Mouse (Mus musculus) hindbrain, embryonic 12.5 days (tissue): Measurements from ENCODE around the gene Ap2a1. TPM values are rescaled to one million over a fixed set of nuclear protein-coding genes. Genes with fewer than 3 reads are reported as not detected.

Source experiments
- ATAC-seq: fragments of 200-750 bp; cut with Nextera tagmentation; 2 replicates; pipeline ENCODE4 v1.8.0; 2017; ENCODE audit warnings: moderate TSS enrichment; ENCODE audit not compliant: low FRiP score
- H3K27ac ChIP-seq: fragments of 300-500 bp; sonication (generic); 2 replicates; pipeline ENCODE4 v1.5.1; 2016; ENCODE audit warnings: mild to moderate bottlenecking
- H3K27me3 ChIP-seq: fragments of 300-500 bp; sonication (generic); 2 replicates; pipeline ENCODE4 v1.6.1; 2016; ENCODE audit warnings: mild to moderate bottlenecking
- H3K36me3 ChIP-seq: fragments of 300-500 bp; sonication (generic); 2 replicates; pipeline ENCODE4 v1.6.1; 2016; ENCODE audit warnings: mild to moderate bottlenecking
- H3K4me1 ChIP-seq: fragments of 300-500 bp; sonication (generic); 2 replicates; pipeline ENCODE4 v1.6.1; 2016
- H3K4me2 ChIP-seq: fragments of 300-500 bp; sonication (generic); replicated peaks from 2 replicates; pipeline ENCODE4 v1.6.1; 2016; ENCODE audit warnings: mild to moderate bottlenecking
- H3K4me3 ChIP-seq: fragments of 300-500 bp; sonication (generic); 2 replicates; pipeline ENCODE4 v1.5.1; 2016; ENCODE audit warnings: mild to moderate bottlenecking
- H3K9ac ChIP-seq: fragments of 300-500 bp; sonication (generic); 2 replicates; pipeline ENCODE4 v1.6.1; 2016; ENCODE audit warnings: mild to moderate bottlenecking, moderate library complexity
- H3K9me3 ChIP-seq: fragments of 300-500 bp; sonication (generic); replicated peaks from 2 replicates; pipeline ENCODE4 v1.6.1; 2016; ENCODE audit warnings: mild to moderate bottlenecking
- WGBS: fragments of 180-500 bp; shearing (Covaris S2); methylation state at CpG from one replicate; pipeline ENCODE4 v1.1.7; 2016; 5-methylcytosine and 5-hydroxymethylcytosine counted together
- polyA plus RNA-seq: library from polyadenylated mRNA; unstranded; fragments of >200 nt; fragmentation: Nextera tagmentation; extraction: Ambion mirVana; gene quantifications from 2 replicates; pipeline ENCODE4 v1.2.1, GENCODE M21; 2016

The Ap2a1 gene
- polyA plus RNA-seq, 1 experiment from 2014 or later = 103 TPM

DNA sequence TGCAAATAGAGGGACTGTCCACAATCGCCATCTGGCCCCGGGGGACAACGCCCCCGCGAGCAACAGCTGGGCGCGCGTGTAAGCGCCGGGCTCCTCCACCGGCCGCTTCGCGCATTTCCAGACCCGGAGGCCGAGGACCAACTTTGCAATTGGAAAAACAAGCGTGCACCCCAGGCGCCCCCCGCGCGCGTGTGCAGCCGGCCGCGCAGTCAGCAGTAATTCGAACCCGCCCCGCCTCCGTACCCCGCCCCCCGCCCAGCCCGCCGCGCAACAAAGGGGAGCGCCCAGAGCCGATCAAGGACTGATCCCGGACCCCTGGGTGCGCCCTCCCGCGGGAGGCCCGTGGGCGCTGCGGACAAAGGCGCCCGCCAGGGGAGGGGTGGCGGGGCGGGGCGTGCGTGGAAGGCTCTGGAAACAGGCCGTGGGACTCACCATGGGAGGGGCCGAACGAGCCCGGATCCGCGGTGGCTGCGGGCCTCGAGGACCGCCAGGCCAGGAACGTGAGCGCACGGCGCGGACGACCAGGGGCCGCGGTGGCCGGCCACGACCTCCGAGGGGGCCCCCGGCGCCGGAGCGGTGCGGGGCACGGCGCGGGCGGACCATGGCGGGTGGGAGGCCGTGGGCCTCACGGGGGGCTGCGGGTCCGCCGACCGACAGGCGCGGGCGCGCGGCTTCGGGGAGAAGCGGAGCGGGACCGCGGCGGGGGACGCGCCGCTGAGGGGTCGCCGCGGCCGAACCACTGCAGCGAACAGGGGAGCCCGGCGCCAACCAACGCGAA is 60.2 kb downstream of the Ap2a1 start:
- H3K27me3 ChIP-seq = no peaks in the 10 kb centered on the region
- H3K9me3 ChIP-seq = no peaks in the 10 kb centered on the region
- H3K27ac ChIP-seq = peak overlapping the region; percentile 100
- peak; percentile 49 for ATAC-seq
- H3K36me3 ChIP-seq = peaks cover 29% of the 10 kb centered on the region
- peak overlapping the region; percentile 98 for H3K4me2 ChIP-seq
- H3K4me3 ChIP-seq = peak overlapping the region; percentile 97
- under 1% methylated on average over 89 of the region's 108 CpGs for WGBS
- H3K9ac ChIP-seq = peak overlapping the region; percentile 99
- peaks cover 53% of the 10 kb centered on the region for H3K4me1 ChIP-seq

DNA sequence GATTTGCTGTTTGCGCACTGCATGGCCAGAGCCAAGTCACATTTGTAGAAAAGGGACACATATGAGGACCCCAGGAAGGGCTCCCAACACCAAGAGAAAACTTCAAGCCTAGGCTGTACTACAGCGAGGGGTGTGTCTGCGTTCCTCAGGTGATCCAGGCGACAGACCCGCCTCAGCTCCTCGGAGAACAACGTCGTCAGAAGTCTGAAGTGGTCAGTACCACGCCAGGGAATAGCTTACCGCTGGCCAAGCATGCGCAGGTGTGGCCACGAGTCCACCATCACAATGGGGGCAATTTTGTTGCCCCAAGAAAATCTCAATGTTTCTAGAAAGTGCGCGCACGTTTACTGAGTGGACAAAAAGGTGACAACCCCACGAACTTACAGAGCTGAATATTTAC is 60.8 kb downstream of the Ap2a1 start:
- H3K4me1 ChIP-seq = peaks cover 53% of the 10 kb centered on the region
- 8% methylated on average over 16 of the region's 16 CpGs for WGBS
- ATAC-seq = no peak
- no peaks in the 10 kb centered on the region for H3K27me3 ChIP-seq
- H3K27ac ChIP-seq = peak overlapping the region; percentile 100
- no peaks in the 10 kb centered on the region for H3K9me3 ChIP-seq
- peak overlapping the region; percentile 97 for H3K4me3 ChIP-seq
- H3K9ac ChIP-seq = peak overlapping the region; percentile 99
- peaks cover 35% of the 10 kb centered on the region for H3K36me3 ChIP-seq
- H3K4me2 ChIP-seq = peak overlapping the region; percentile 98

DNA sequence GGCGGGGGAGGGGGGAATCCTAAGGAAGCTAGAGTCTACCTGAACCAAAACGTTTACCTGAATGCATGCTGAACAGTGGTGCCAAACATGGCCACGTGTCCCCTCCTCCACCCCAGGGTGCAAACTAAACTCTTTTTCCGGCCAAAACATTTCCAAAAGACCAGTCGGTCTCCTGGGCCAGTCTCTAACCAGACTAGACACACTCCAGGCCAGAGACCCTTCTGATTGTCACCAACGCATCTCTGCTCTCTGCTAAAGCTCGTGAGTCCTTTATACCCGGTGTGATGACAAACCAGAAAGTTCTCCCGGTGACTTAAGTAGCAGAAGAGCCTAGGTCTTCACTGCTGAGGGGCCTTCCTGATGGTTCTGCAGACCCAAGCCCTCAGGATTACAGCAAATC is 61.5 kb downstream of the Ap2a1 start:
- peak overlapping the region; percentile 97 for H3K4me3 ChIP-seq
- H3K27me3 ChIP-seq = no peaks in the 10 kb centered on the region
- no peaks in the 10 kb centered on the region for H3K9me3 ChIP-seq
- WGBS = 60% methylated on average over 9 of the region's 9 CpGs
- peak overlapping the region; percentile 98 for H3K4me2 ChIP-seq
- no peak overlapping the region for H3K27ac ChIP-seq
- H3K9ac ChIP-seq = peak overlapping the region; percentile 99
- peaks cover 42% of the 10 kb centered on the region for H3K36me3 ChIP-seq
- ATAC-seq = no peak
- peaks cover 53% of the 10 kb centered on the region for H3K4me1 ChIP-seq

- no peak for ATAC-seq
- Histone ChIP-seq H3K9ac (peak overlapping the region; percentile 99), H3K4me2 (peak overlapping the region; percentile 98), H3K4me1 (peaks cover 53% of the 10 kb centered on the region), H3K9me3 (no peaks in the 10 kb centered on the region), H3K27ac (no peak overlapping the region), H3K4me3 (peak overlapping the region; percentile 97), H3K36me3 (peaks cover 48% of the 10 kb centered on the region), H3K27me3 (no peaks in the 10 kb centered on the region)
- WGBS = 78% methylated on average over 19 of the region's 19 CpGs
These were observed 62.1 kb downstream of the Ap2a1 start for GRCm38 (mm10) chr7:44867010-44867702.

GRCm38 (mm10) chr7:44866276-44867009 is 62.9 kb downstream of the Ap2a1 start:
- no peak overlapping the region for H3K27ac ChIP-seq
- WGBS = 64% methylated on average over 15 of the region's 15 CpGs
- peaks cover 52% of the 10 kb centered on the region for H3K4me1 ChIP-seq
- peak overlapping the region; percentile 98 for H3K4me2 ChIP-seq
- peak overlapping the region; percentile 2 for H3K4me3 ChIP-seq
- no peak for ATAC-seq
- H3K36me3 ChIP-seq = peaks cover 56% of the 10 kb centered on the region
- H3K27me3 ChIP-seq = no peaks in the 10 kb centered on the region
- no peaks in the 10 kb centered on the region for H3K9me3 ChIP-seq
- H3K9ac ChIP-seq = peak overlapping the region; percentile 99

- Histone ChIP-seq H3K27me3 (no peaks in the 10 kb centered on the region), H3K27ac (no peak overlapping the region), H3K4me1 (peaks cover 49% of the 10 kb centered on the region), H3K4me2 (no peak overlapping the region), H3K36me3 (peaks cover 60% of the 10 kb centered on the region), H3K9ac (no peak overlapping the region), H3K9me3 (no peaks in the 10 kb centered on the region), H3K4me3 (no peak overlapping the region)
- ATAC-seq = no peak
- WGBS = 89% methylated on average over 24 of the region's 24 CpGs
These were observed 64.4 kb downstream of the Ap2a1 start for GRCm38 (mm10) chr7:44864595-44865542.

- no peak overlapping the region for H3K9ac ChIP-seq
- H3K4me3 ChIP-seq = no peak overlapping the region
- H3K9me3 ChIP-seq = no peaks in the 10 kb centered on the region
- ATAC-seq = no peak
- WGBS = 88% methylated on average over 11 of the region's 11 CpGs
- H3K4me2 ChIP-seq = no peak overlapping the region
- H3K27ac ChIP-seq = no peak overlapping the region
- H3K27me3 ChIP-seq = no peaks in the 10 kb centered on the region
- H3K36me3 ChIP-seq = peaks cover 64% of the 10 kb centered on the region
- H3K4me1 ChIP-seq = peaks cover 49% of the 10 kb centered on the region
These were observed 65.3 kb downstream of the Ap2a1 start for GRCm38 (mm10) chr7:44863982-44864494.

GRCm38 (mm10) chr7:44863210-44863609 is 66.1 kb downstream of the Ap2a1 start:
- ATAC-seq = no peak
- WGBS = 93% methylated on average over 14 of the region's 14 CpGs
- Histone ChIP-seq H3K9ac (no peak overlapping the region), H3K36me3 (peaks cover 64% of the 10 kb centered on the region), H3K27me3 (no peaks in the 10 kb centered on the region), H3K4me2 (no peak overlapping the region), H3K9me3 (no peaks in the 10 kb centered on the region), H3K4me3 (no peak overlapping the region), H3K27ac (no peak overlapping the region), H3K4me1 (peaks cover 52% of the 10 kb centered on the region)

DNA sequence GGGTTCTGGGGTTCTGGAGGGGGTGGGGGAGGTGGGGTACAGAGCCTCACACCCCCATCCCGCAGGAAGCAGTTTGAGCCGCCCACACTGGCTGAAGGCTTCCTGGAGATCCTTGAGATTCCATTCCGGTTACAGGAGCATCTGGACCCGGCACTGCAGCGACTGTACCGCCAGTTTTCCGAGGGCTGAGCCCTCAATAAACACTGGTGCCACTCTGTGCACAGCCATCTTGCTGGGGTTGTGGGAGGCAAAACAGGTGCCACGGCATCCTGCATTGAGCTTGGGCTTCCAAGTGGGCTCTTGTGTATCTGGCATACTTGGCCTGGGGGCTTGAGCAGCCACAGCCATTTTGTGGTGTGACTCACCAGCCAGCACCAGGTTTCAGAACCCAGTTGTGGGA is 66.9 kb downstream of the Ap2a1 start:
- Histone ChIP-seq H3K9ac (no peak overlapping the region), H3K27ac (no peak overlapping the region), H3K36me3 (peaks cover 64% of the 10 kb centered on the region), H3K4me1 (peaks cover 50% of the 10 kb centered on the region), H3K27me3 (no peaks in the 10 kb centered on the region), H3K9me3 (no peaks in the 10 kb centered on the region), H3K4me2 (no peak overlapping the region), H3K4me3 (no peak overlapping the region)
- ATAC-seq = no peak
- WGBS = 93% methylated on average over 8 of the region's 8 CpGs

DNA sequence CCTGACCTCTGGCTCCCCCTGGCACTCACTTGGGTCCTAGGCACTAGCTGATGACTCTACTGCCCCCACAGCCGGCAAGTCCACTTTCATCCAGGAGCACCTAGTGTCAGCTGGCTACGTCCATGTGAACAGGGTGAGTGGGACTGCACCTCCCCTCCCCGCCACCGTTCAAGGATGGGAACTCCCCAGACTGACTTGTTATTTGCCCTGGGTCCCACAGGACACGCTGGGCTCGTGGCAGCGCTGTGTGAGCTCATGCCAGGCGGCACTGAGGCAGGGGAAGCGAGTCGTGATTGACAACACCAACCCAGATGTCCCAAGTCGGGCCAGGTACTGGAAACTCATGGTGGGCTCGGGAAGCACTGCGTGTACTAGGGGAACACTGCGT is 67.9 kb downstream of the Ap2a1 start:
- ATAC-seq = no peak
- peak overlapping the region; percentile 44; the same call in 1 of the 2 replicates for H3K27ac ChIP-seq

More for the DNA sequence above, 67.9 kb downstream of the Ap2a1 start:
- Histone ChIP-seq H3K9ac (no peak overlapping the region), H3K36me3 (peaks cover 58% of the 10 kb centered on the region), H3K9me3 (no peaks in the 10 kb centered on the region), H3K4me3 (no peak overlapping the region), H3K27me3 (no peaks in the 10 kb centered on the region), H3K4me2 (no peak overlapping the region), H3K4me1 (peaks cover 42% of the 10 kb centered on the region)
- 78% methylated on average over 14 of the region's 14 CpGs for whole genome bisulfite sequencing
